Mouse (Mus musculus) thymus, adult 2 months (tissue): Measurements from ENCODE around the gene Ndufaf2. TPM values are rescaled to one million over a fixed set of nuclear protein-coding genes. Genes with fewer than 3 reads are reported as not detected.

ENCODE experiments used
- DNase-seq: peaks from one replicate; pipeline ENCODE4 v3.0.0; 2021
- H3K27ac ChIP-seq: fragments of 200-500 bp; 2 replicates; pipeline ENCODE4 v1.5.1; 2012; ENCODE audit warnings: low read length, control low read depth; ENCODE audit not compliant: control insufficient read depth, insufficient read depth
- H3K27me3 ChIP-seq: fragments of 200-500 bp; 2 replicates; pipeline ENCODE4 v1.6.1; 2012; ENCODE audit warnings: mild to moderate bottlenecking, low read length, moderate library complexity, mixed read lengths; ENCODE audit not compliant: control insufficient read depth, insufficient read depth
- H3K36me3 ChIP-seq: fragments of 200-500 bp; 2 replicates; pipeline ENCODE4 v1.6.1; 2012; ENCODE audit warnings: mild to moderate bottlenecking, low read length, moderate library complexity; ENCODE audit not compliant: control insufficient read depth, insufficient read depth
- H3K4me1 ChIP-seq: fragments of 200-500 bp; replicated peaks from 2 replicates; pipeline ENCODE4 v1.6.1; 2012; ENCODE audit warnings: low read length; ENCODE audit not compliant: control insufficient read depth, insufficient read depth
- H3K4me3 ChIP-seq: fragments of 200-500 bp; 2 replicates; pipeline ENCODE4 v1.5.1; 2012; ENCODE audit warnings: mild to moderate bottlenecking, low read length, control low read depth, moderate library complexity; ENCODE audit not compliant: control insufficient read depth, insufficient read depth
- CTCF ChIP-seq: fragments of 200-500 bp; IDR thresholded peaks from 2 replicates; pipeline ENCODE4 v1.5.1; 2012; ENCODE audit warnings: mild to moderate bottlenecking, control low read depth, low read length, moderate library complexity, borderline replicate concordance; ENCODE audit not compliant: control insufficient read depth, poor library complexity, insufficient read depth; ENCODE audit errors: extremely low read depth
- POLR2A ChIP-seq: fragments of 200-500 bp; IDR thresholded peaks from 2 replicates; pipeline ENCODE4 v1.6.1; 2012; ENCODE audit warnings: mild to moderate bottlenecking, low read length, control low read depth, moderate library complexity; ENCODE audit not compliant: control insufficient read depth, poor library complexity, insufficient read depth; ENCODE audit errors: extremely low read depth
- WGBS: fragments of 180-500 bp; shearing (Covaris S2); methylation state at CpG from one replicate; pipeline ENCODE4 v1.1.7; 2018; 5-methylcytosine and 5-hydroxymethylcytosine counted together
- polyA plus RNA-seq: library from polyadenylated mRNA; depleted of rRNA; stranded (reverse); fragments of >200 nt; gene quantifications from 2 replicates; pipeline ENCODE4 v1.2.3, GENCODE M21; 2012

Ndufaf2 gene
- polyA plus RNA-seq, 1 experiment = 5.0 TPM

DNA sequence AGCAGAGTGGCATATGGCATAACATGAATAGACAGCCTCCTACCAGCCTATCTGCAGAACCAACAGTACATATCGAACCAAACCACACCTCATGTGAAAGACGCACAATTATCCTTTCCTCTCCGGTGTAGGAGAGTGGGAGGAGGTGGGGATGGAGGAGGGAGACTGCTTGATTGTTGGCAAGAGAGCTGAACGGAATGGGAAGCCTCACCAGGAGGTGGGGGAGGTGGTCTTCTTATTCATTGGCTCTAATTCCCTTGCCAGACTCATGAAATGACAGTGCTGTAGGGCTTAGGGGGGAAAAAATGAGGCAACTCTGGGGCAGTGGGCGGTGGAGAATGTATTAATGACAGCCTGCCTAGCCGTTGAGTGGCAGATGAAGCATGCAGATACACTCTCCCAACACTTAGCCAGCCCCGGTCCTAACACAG, 188.4 kb downstream of the Ndufaf2 start:
- Histone ChIP-seq H3K4me1 (no peaks in the 10 kb centered on the region), H3K4me3 (no peak overlapping the region), H3K27ac (no peak overlapping the region), H3K36me3 (no peaks in the 10 kb centered on the region), H3K27me3 (no peaks in the 10 kb centered on the region)
- WGBS = 87% methylated on average over 7 of the region's 7 CpGs
- no peak for DNase-seq
- TF ChIP-seq POLR2A (no peak), CTCF (no peak)

DNA sequence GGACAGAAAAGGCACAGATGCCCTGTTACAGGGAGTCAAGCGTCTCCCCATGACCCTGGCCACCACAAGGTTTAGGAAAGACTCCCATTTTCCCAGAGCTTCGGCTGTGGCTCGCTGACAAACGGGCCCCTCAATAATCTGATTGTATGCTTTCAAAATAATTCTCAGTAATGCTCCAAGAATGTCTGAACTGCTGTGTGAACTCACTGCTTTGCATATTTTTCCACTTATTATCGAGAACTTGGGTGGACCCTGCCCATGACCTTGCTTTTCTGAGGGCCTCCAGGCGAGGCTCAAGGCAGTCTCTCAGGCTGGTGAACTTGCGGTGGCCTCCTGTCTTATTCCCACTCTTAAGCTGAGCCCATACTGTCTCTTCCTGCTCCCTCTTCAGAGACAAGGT, 193.8 kb downstream of the Ndufaf2 start:
- Histone ChIP-seq H3K4me3 (no peak overlapping the region), H3K4me1 (no peaks in the 10 kb centered on the region), H3K27me3 (no peaks in the 10 kb centered on the region), H3K36me3 (no peaks in the 10 kb centered on the region), H3K27ac (no peak overlapping the region)
- TF ChIP-seq POLR2A = no peak
- no peak for TF ChIP-seq CTCF
- no peak for DNase-seq
- 95% methylated on average over 7 of the region's 7 CpGs for WGBS

DNA sequence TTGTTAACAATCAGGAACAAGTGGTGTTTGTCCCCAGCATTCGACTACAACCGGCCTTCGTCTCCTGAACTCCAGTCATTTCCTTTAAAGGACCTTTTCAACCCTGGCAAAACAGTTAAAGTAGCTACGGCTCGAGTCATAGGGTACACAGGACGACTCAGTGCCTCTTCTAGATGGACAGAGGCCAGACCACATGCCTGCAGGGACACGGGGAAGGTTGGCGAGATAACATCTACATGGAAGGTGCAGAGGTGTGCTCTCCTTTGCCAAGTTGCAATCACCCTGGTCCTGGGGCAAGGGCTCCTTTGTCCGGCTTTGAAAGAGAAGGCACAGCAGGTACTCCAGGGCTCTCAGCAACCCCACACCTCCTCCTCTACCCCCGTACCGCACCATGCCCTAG, 195.0 kb downstream of the Ndufaf2 start:
- no peak for TF ChIP-seq POLR2A
- TF ChIP-seq CTCF = no peak
- Histone ChIP-seq H3K27me3 (no peaks in the 10 kb centered on the region), H3K4me1 (no peaks in the 10 kb centered on the region), H3K27ac (no peak overlapping the region), H3K4me3 (no peak overlapping the region), H3K36me3 (no peaks in the 10 kb centered on the region)
- DNase-seq = no peak
- WGBS = 86% methylated on average over 11 of the region's 11 CpGs

DNA sequence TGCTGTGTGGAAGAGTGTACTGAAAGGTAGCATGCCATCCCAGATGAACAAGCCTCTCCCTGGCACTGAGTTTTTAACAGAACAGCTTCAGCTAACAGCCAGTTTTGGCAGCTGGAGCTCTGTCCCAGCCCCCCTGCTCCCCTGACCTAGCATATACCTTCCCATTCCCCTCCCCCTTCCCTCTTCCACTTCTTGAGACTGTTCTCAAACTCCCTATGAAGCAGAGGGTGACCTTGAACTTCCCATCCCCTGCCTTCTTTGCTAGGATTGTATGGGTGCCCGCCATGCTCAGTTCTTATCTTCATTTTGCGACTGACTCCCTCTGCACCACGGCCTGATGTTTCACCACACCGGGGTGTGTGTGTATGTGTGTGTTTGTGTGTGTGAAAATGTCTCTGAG, 195.7 kb downstream of the Ndufaf2 start:
- WGBS = 92% methylated on average over 4 of the region's 4 CpGs
- Histone ChIP-seq H3K4me1 (no peaks in the 10 kb centered on the region), H3K36me3 (no peaks in the 10 kb centered on the region), H3K27me3 (no peaks in the 10 kb centered on the region), H3K27ac (no peak overlapping the region), H3K4me3 (no peak overlapping the region)
- no peak for DNase-seq
- TF ChIP-seq CTCF = no peak
- no peak for TF ChIP-seq POLR2A

DNA sequence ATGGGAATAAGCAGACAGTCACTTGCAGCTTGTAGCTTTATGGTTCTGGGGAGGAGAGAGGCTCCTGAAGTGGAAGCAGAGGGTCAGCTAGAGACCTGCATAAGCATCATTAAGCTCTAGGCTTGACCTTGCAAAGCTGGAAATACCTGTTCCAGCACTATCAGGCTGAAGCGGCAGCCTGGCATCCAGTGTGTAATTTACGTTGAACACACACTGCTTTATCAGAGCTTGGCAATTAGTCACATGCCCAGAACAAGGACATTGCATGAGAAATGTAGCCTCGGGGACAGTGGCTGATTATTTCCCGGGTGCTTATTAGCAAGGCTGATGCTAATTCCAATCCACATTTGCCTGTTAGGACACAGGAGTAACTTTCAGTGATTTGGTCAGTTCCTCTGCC, 196.5 kb downstream of the Ndufaf2 start:
- DNase-seq = no peak
- Histone ChIP-seq H3K36me3 (no peaks in the 10 kb centered on the region), H3K4me1 (no peaks in the 10 kb centered on the region), H3K4me3 (no peak overlapping the region), H3K27ac (no peak overlapping the region), H3K27me3 (no peaks in the 10 kb centered on the region)
- 92% methylated on average over 4 of the region's 4 CpGs for WGBS
- no peak for TF ChIP-seq CTCF
- no peak for TF ChIP-seq POLR2A

DNA sequence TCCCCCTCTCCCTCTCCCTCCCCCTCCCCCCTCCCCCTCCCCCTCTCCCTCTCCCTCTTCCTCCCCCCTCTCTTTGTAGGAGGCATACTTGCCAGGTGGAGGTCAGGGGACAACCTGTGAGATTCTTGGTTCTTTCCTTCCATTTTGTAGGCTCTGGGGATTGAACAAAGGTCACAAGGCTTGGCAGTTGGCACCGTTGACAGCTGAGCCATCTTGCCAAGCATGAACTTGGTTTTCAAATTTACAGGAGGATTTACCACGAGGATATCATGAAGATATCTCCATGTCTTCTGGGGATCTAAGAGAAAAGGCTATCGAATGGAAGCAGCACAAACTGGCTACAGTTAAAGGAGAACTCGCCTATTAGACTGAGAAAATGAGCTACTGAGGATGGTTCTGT, 196.9 kb downstream of the Ndufaf2 start:
- Histone ChIP-seq H3K4me1 (no peaks in the 10 kb centered on the region), H3K27ac (no peak overlapping the region), H3K36me3 (no peaks in the 10 kb centered on the region), H3K27me3 (no peaks in the 10 kb centered on the region), H3K4me3 (no peak overlapping the region)
- no peak for TF ChIP-seq POLR2A
- TF ChIP-seq CTCF = no peak
- no peak for DNase-seq
- WGBS = 91% methylated on average over 4 of the region's 4 CpGs

DNA sequence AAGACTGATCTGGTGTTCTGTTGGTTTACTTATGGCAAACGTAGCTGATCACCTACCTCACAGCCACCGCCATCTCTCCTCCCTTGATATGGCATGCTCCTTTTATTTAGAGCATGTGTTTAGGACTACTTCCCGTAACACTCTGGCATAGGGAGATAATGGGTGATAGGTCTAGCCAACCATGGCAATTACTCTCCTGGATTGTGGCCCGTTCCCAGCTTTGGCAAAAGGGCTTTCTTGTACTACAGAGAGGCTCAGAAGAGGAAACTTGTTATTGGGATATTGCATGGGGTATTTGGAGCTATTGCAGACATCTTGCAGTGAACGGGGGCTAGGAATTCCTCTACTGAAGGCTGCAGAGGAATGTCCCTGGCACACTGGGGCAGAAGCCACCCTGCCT, 197.9 kb downstream of the Ndufaf2 start:
- Histone ChIP-seq H3K27me3 (no peaks in the 10 kb centered on the region), H3K4me1 (peaks cover 2% of the 10 kb centered on the region; the same call in 1 of the 2 replicates)
- 97% methylated on average over 5 of the region's 5 CpGs for WGBS

More for the DNA sequence above, 197.9 kb downstream of the Ndufaf2 start:
- H3K36me3 ChIP-seq = no peaks in the 10 kb centered on the region
- no peak overlapping the region for H3K27ac ChIP-seq
- H3K4me3 ChIP-seq = no peak overlapping the region
- DNase-seq = no peak
- TF ChIP-seq CTCF = no peak
- no peak for TF ChIP-seq POLR2A
